Mouse (Mus musculus) limb, embryonic 10.5 days (tissue): ENCODE data around the gene Mrtfa. TPM values are rescaled to one million over a fixed set of nuclear protein-coding genes. Genes with fewer than 3 reads are reported as not detected.

Source experiments
- DNase-seq: peaks from one replicate; pipeline ENCODE4 v3.0.0-alpha.2; 2017; ENCODE audit warnings: low spot score
- H3K27ac ChIP-seq: fragments of 300-500 bp; sonication (generic); 2 replicates; pipeline ENCODE4 v1.5.1; 2016; ENCODE audit warnings: mild to moderate bottlenecking
- H3K27me3 ChIP-seq: fragments of 300-500 bp; sonication (generic); 2 replicates; pipeline ENCODE4 v1.6.1; 2016; ENCODE audit warnings: low read depth, mild to moderate bottlenecking; ENCODE audit not compliant: poor library complexity, severe bottlenecking
- H3K36me3 ChIP-seq: fragments of 300-500 bp; sonication (generic); 2 replicates; pipeline ENCODE4 v1.6.1; 2016; ENCODE audit warnings: mild to moderate bottlenecking, moderate library complexity
- H3K4me1 ChIP-seq: fragments of 300-500 bp; sonication (generic); 2 replicates; pipeline ENCODE4 v1.6.1; 2016
- H3K4me3 ChIP-seq: fragments of 300-500 bp; sonication (generic); 2 replicates; pipeline ENCODE4 v1.5.1; 2016; ENCODE audit warnings: mild to moderate bottlenecking, moderate library complexity
- H3K9me3 ChIP-seq: fragments of 300-500 bp; sonication (generic); replicated peaks from 2 replicates; pipeline ENCODE4 v1.6.1; 2016; ENCODE audit warnings: mild to moderate bottlenecking
- WGBS: fragments of 180-500 bp; shearing (Covaris S2); methylation state at CpG from one replicate; pipeline ENCODE4 v1.1.7; 2016; 5-methylcytosine and 5-hydroxymethylcytosine counted together
- polyA plus RNA-seq: library from polyadenylated mRNA; unstranded; fragments of >200 nt; fragmentation: Nextera tagmentation; extraction: Ambion mirVana; gene quantifications from 2 replicates; pipeline ENCODE4 v1.2.1, GENCODE M21; 2016

The Mrtfa gene
- polyA plus RNA-seq, 1 experiment from 2014 or later: 24.9 TPM

DNA sequence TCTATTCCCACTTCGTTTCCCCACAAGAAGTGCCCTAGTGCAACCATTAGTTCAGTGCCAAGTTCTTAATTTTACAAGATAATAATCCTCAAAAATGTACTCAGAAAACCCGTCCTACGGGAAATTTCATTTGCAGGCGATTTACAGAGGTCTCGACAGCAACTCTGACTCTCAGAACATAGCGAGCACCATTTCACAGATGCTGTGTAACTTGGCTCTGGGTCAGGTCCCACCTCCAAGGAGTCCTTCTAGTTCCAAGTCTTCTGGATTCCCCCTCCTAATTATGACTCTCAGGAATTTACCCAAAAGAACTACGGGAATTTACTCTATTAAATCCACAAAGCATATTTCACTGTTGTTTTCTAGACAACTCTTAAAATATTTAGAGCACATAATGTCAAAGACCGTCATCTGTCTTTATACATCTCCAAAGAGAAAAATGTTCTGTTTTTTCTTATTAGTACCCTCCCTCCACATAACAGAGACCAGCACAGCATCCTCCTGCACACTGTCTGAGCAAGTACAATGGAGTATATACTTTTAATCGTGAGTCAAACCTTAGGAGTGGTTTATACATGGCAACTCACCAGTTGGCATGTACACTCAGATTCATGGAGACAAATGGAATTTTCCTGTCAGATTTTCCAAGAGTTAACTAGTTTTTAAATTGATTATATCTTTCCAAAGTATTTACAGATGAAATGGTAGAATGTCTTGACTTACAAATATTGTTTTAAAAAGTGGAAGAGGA, 25.8 kb downstream of the Mrtfa start:
- Histone ChIP-seq H3K4me3 (no peak overlapping the region), H3K4me1 (no peaks in the 10 kb centered on the region), H3K36me3 (no peaks in the 10 kb centered on the region), H3K9me3 (no peaks in the 10 kb centered on the region), H3K27me3 (no peaks in the 10 kb centered on the region), H3K27ac (no peak overlapping the region)
- 91% methylated on average over 9 of the region's 9 CpGs for WGBS
- no peak for DNase-seq

DNA sequence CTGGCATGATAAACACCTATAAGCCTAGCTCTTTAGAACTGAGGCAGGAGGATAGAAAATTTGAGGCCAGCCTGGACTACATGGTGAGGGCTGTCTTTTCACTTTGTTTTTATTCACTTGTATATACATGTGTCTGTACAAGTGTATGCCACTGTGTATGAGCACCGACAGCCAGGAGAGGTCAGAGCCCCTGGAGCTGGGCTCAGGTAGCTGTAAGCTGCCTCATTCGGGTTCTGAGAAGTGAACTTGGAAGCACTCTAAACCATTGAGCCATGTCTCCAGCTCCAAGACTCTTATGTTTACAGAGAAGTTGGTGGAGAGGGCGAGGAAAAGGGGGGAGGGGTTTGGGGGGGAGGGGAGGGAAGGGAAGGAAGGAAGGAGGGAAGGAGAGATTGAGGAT, 29.0 kb downstream of the Mrtfa start:
- H3K36me3 ChIP-seq: peaks cover 4% of the 10 kb centered on the region; the same call in 1 of the 2 replicates
- DNase-seq: no peak
- H3K27ac ChIP-seq: no peak overlapping the region
- no peak overlapping the region for H3K4me3 ChIP-seq
- no peaks in the 10 kb centered on the region for H3K27me3 ChIP-seq
- H3K4me1 ChIP-seq: no peaks in the 10 kb centered on the region
- H3K9me3 ChIP-seq: no peaks in the 10 kb centered on the region
- 81% methylated on average over 3 of the region's 3 CpGs for WGBS

DNA sequence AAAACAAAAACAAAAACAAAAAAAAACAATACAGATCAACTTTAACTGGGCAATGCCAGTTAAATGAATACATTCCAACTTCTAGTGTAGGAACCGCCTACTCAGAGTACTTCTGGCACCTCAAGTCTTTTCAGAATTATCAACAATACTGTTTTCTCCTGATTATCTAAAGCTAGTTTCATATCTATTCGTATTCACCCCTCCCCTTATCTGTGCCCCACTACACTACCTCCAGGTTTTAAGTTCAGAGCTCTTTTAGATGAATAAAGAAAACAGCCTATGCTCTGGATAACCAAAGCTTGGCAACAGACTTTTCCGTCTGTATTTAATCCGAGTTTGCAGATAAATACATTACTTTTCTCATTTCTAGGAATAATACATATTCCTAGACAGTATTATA, 29.9 kb downstream of the Mrtfa start:
- H3K9me3 ChIP-seq: no peaks in the 10 kb centered on the region
- no peaks in the 10 kb centered on the region for H3K27me3 ChIP-seq
- H3K4me3 ChIP-seq: no peak overlapping the region
- 92% methylated on average over 4 of the region's 4 CpGs for WGBS
- no peak for DNase-seq
- H3K36me3 ChIP-seq: peaks cover 4% of the 10 kb centered on the region; the same call in 1 of the 2 replicates
- no peak overlapping the region for H3K27ac ChIP-seq
- H3K4me1 ChIP-seq: no peaks in the 10 kb centered on the region

DNA sequence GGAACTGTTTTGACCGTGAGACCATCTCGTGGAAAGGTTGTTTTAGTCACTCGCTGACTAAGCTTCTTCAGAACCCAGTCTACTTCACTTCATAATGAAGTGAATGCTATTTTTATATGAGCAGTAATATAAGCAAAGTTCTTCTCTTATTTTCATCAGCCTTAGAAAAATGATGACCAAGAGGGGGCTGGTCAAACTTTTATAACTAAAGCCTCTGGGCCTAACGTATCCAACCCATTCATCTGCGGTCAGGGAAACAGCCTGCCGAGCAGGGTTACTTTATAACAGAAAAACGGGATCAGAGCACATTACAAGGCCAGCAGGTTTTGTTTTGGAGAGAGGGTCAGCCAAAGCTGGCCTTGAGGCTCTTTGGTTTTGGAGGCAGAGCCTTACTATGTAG, 31.3 kb downstream of the Mrtfa start:
- no peak for DNase-seq
- Histone ChIP-seq H3K4me3 (no peak overlapping the region), H3K4me1 (no peaks in the 10 kb centered on the region), H3K36me3 (peaks cover 4% of the 10 kb centered on the region; the same call in 1 of the 2 replicates), H3K9me3 (no peaks in the 10 kb centered on the region), H3K27ac (no peak overlapping the region), H3K27me3 (no peaks in the 10 kb centered on the region)
- 90% methylated on average over 7 of the region's 7 CpGs for WGBS

DNA sequence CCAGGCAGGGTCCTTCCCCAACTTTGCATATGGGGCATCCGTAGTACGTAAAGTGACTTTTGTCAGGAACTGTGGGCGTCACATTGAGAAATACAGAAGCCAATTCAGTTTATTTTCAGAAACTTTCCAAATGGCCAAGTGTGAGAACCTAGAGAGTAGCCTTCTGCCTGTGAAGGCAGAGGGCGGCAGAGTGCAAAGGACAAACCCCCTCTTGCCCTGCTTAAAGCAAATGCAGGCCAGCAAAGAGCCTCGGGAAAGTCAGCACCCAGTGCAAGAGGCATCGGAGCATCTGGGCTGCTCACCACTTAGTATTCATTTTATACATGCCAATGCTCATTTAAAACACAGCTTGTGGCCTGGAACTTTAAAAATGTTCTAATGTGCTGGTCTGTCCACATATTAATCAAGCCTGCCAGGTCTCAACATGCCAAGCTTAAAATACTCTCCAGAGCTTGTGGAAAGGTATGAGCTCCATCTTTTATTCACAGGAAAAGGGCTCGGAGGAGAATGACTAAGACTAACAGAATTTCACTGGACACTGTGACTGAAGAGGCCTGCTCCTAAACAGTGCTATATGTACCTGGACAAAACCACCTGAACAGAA, 31.9 kb downstream of the Mrtfa start:
- DNase-seq: no peak
- Histone ChIP-seq H3K27me3 (no peaks in the 10 kb centered on the region), H3K36me3 (peaks cover 4% of the 10 kb centered on the region; the same call in 1 of the 2 replicates), H3K9me3 (no peaks in the 10 kb centered on the region), H3K27ac (no peak overlapping the region), H3K4me3 (no peak overlapping the region), H3K4me1 (no peaks in the 10 kb centered on the region)
- 79% methylated on average over 7 of the region's 7 CpGs for WGBS

DNA sequence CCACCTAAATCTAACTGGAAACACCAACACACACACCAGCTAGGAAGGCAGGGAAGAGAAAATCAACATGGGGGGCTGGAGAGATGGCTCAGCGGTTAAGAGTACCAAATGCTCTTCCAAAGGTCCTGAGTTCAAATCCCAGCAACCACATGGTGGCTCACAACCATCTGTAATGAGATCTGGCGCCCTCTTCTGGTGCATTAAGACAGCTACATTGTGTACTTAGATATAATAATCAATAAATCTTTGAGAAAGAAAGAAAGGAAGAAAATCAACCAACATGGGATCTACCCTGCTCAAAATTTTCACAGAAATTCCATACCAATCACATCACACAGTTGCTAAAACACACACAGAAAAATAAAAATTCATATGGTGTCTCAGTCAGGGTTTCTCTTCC, 34.1 kb downstream of the Mrtfa start:
- no peaks in the 10 kb centered on the region for H3K9me3 ChIP-seq
- peaks cover 4% of the 10 kb centered on the region; the same call in 1 of the 2 replicates for H3K36me3 ChIP-seq
- no peak overlapping the region for H3K27ac ChIP-seq
- no peak for DNase-seq
- WGBS: 76% methylated on average over 2 of the region's 2 CpGs
- no peak overlapping the region for H3K4me3 ChIP-seq
- no peaks in the 10 kb centered on the region for H3K27me3 ChIP-seq
- no peaks in the 10 kb centered on the region for H3K4me1 ChIP-seq

DNA sequence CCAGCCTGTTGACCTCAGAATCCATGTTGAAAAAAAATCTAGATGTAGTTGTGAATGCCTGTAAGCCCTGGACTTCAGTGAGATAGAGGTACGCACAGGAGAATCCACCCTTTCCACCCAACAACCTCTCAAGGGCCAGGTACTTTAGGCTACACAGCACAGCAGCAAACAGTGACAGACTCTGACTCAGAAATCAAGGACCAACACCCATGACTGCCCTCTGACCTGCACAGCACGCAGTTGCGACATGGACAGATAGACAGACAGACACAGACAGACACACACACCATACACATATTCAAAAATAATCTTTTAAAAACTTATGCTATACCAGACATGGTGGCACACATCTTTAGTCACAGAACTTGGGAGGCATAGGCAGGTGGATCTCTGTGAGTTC, 34.7 kb downstream of the Mrtfa start:
- DNase-seq: no peak
- H3K36me3 ChIP-seq: peaks cover 4% of the 10 kb centered on the region; the same call in 1 of the 2 replicates
- no peaks in the 10 kb centered on the region for H3K27me3 ChIP-seq
- H3K27ac ChIP-seq: no peak overlapping the region
- 95% methylated on average over 3 of the region's 3 CpGs for WGBS
- no peaks in the 10 kb centered on the region for H3K9me3 ChIP-seq
- no peaks in the 10 kb centered on the region for H3K4me1 ChIP-seq
- H3K4me3 ChIP-seq: no peak overlapping the region

DNA sequence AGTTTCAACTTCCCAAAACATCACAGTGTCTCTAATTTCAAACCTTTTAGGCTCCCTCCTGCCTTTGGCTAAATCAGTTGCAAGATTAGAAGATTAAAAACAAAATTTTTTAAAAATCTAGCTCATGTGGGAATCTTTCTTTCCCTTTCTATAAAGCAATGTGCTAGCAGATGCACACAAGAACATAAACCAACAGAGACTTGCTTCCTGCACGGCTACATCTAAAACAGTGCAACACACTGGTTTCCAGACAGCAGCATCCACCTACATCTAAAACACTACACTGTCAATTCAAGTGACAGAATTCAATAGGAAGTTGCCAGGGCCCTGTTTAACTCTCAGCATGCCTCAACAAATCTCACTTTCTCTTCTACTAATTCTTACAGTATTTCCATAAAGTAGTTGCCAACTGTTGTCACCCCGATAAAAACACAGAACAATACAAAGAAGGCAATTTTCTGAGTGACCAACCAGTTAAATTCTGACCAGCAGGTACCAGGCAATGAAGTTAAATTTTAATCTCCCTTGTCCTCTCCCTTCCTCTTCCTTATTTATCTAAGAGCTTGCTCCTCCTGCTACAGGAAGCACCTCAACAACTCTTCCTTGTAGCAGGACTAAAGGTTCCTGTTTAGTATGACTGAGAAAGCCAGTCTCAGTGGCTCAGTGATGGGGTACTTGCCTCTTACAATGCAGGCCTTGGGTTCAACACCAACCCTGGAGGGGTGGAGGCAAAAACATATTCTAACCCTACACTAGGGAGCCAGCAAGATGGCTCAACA, 35.5 kb downstream of the Mrtfa start:
- H3K9me3 ChIP-seq: no peaks in the 10 kb centered on the region
- peaks cover 4% of the 10 kb centered on the region; the same call in 1 of the 2 replicates for H3K36me3 ChIP-seq
- H3K27me3 ChIP-seq: no peaks in the 10 kb centered on the region
- H3K27ac ChIP-seq: no peak overlapping the region
- DNase-seq: no peak
- H3K4me3 ChIP-seq: no peak overlapping the region
- no peaks in the 10 kb centered on the region for H3K4me1 ChIP-seq
- 86% methylated on average over 2 of the region's 2 CpGs for WGBS

DNA sequence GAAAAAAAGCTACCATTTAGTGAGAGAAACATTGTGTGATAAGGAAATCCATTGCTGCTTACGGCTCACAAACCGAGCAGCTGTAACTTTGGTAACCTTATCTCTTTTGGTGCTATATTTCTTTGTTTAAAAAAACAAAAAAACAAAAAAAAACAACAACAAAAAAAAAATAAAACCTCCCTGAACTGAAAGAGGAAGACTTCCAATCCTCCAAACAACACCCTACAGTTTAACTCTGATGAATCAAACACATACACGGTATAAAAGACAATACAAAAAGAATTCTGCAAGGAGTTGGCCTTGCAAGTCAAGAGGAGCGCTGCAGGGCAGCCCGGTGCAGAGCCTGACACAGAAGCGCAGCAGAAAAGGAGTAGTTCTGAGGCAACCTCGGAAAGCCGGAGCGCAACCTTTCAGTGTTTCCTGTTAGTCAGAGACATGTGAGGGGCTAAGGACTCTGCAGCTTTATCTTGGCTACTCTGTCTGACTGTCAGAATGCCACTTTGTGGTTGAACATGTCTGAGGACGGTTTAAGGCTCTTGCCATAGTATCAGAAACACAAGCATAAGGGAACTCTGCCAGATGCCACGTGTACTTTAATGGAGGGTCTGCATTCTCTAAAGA, 48.5 kb downstream of the Mrtfa start:
- DNase-seq: no peak
- no peaks in the 10 kb centered on the region for H3K27me3 ChIP-seq
- no peak overlapping the region for H3K4me3 ChIP-seq
- H3K9me3 ChIP-seq: no peaks in the 10 kb centered on the region
- 85% methylated on average over 11 of the region's 11 CpGs for WGBS
- H3K36me3 ChIP-seq: no peaks in the 10 kb centered on the region
- peaks cover 7% of the 10 kb centered on the region for H3K4me1 ChIP-seq
- no peak overlapping the region for H3K27ac ChIP-seq

DNA sequence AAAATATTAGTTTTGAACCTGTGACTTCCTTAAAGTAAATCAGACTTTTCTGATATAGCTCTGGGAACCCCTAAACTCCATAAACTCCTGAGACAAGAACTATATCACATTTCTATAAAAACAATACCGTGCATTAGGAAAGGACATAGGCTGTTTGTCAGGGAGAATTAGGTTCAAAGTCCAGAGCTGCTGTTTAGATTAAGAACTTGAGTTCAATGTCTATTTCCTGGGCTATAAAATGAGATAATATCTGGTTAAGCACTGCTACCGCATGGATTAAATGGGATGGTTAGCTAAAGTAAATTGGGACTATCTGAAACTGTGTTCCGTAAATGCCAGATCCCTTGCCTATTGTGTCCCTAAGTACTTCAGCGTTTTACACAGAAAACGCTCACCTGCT, 50.6 kb downstream of the Mrtfa start:
- DNase-seq: no peak
- 91% methylated on average over 5 of the region's 5 CpGs for WGBS
- H3K36me3 ChIP-seq: no peaks in the 10 kb centered on the region
- H3K27me3 ChIP-seq: no peaks in the 10 kb centered on the region
- peaks cover 8% of the 10 kb centered on the region for H3K4me1 ChIP-seq
- H3K4me3 ChIP-seq: no peak overlapping the region
- no peaks in the 10 kb centered on the region for H3K9me3 ChIP-seq
- H3K27ac ChIP-seq: no peak overlapping the region

DNA sequence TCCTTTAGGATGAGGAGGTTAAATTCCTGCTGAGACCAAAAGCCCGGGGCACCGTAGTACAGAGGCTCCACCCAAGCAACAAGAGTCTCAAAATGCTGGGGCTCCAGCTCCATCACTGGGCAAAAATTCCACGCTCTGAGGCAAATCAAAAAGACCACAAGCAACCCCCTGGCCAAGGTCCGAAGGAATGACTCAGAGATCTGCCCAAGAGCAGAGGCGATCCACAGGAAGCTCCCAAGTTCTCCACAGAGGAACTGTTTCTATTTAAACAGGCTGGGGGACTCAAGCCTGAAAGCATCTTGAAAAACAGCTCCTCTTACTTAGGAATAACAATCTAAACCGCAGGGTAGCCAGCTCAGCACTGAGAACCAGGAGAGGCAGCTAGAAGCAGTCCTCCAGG, 53.3 kb downstream of the Mrtfa start:
- Histone ChIP-seq H3K27ac (no peak overlapping the region), H3K4me1 (peaks cover 18% of the 10 kb centered on the region), H3K4me3 (no peak overlapping the region), H3K9me3 (no peaks in the 10 kb centered on the region), H3K27me3 (no peaks in the 10 kb centered on the region), H3K36me3 (no peaks in the 10 kb centered on the region)
- no peak for DNase-seq
- 37% methylated on average over 6 of the region's 6 CpGs for WGBS

DNA sequence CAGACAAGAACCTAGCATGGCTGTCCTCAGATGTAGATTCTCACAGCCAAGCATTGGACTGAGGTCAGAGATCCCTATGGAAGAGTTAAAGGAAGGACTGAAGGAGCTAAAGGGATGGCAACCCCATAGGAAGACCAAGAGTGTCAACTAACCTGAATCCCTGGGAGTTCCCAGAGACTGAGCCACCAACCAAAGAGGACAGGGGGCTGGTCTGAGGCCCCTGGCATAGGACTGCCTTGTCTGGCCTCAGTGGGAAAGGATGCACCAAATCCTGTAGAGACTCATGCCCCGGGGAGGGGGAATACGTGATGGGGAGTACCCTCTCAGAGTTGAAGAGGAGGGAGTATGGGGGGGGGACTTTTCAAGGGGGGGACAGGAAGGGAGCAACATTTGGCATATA, 56.8 kb downstream of the Mrtfa start:
- Histone ChIP-seq H3K36me3 (no peaks in the 10 kb centered on the region), H3K27ac (no peak overlapping the region), H3K4me3 (no peak overlapping the region), H3K4me1 (peaks cover 21% of the 10 kb centered on the region), H3K27me3 (no peaks in the 10 kb centered on the region), H3K9me3 (no peaks in the 10 kb centered on the region)
- no peak for DNase-seq
- WGBS: 94% methylated on average over 2 of the region's 2 CpGs

DNA sequence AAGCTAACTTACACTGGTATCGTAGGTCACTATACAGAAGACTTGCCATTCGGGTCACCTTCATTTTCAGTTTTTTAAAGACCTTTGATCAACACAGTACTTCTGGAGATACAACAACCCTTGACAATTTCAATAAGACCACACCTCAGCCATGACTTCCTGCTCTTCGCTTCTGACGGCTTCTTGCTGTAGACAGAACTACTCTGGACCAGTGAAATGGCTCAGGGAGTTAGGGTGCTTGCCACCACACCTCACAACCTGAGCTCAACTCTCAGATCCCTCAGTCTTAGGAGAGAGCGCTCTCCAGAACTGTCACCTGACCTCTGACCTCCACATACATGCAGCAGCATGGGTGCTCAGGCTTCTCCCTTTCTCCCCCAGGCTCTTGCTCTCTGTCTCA, 59.4 kb downstream of the Mrtfa start:
- WGBS: 95% methylated on average over 5 of the region's 5 CpGs
- peaks cover 13% of the 10 kb centered on the region; the same call in 1 of the 2 replicates for H3K4me1 ChIP-seq
- no peak overlapping the region for H3K4me3 ChIP-seq
- no peak for DNase-seq
- H3K9me3 ChIP-seq: no peaks in the 10 kb centered on the region
- H3K27me3 ChIP-seq: no peaks in the 10 kb centered on the region
- no peak overlapping the region for H3K27ac ChIP-seq
- H3K36me3 ChIP-seq: no peaks in the 10 kb centered on the region
